Mouse (Mus musculus): Measurements from ENCODE around the gene AY761184. TPM values are rescaled to one million over a fixed set of nuclear protein-coding genes. Genes with fewer than 3 reads are reported as not detected.
"Not testable (repeated sequence)": the region's sequence is repeated elsewhere in the genome, so short reads cannot be mapped to it uniquely, and the experiment has no call there.

The AY761184 gene
- total RNA-seq (2014; fragmentation: Nextera tagmentation) (not detected in 2 replicates), total RNA-seq (2017) (not detected in 2 replicates)

DNA sequence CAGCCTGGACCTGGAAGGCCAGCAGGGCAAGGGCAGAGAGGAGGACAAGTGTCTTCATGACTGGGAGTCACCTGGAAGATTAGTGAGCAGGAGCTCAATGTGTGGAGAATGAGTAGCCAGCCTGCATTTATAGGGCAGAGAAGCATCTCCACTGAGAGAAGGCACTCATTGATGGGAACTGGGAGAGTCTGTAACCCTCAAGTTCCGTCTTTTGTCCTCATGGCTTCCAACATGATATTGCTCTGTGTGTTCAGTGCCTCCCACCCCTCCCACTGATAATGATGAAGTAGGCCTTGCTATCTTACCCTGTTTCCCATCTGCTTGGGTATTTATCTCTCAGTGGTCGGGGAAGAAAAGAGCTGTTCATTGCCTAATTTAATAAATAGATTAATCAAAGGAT, at the start of gene AY761184:
AY761184 (minus strand) TSS at position 101 of the 400 bp plus-strand sequence.
- ATAC-seq (replicated peaks; ENCODE audit: poor library complexity, severe bottlenecking): not testable (repeated sequence)

- ATAC-seq (replicated peaks; ENCODE audit: poor library complexity, severe bottlenecking): not testable (repeated sequence)
These were observed 37.9 kb downstream of the AY761184 start, which contains the start of gene Defa34 for GRCm38 (mm10) chr8:21665497-21665896. Gene Defa34, plus strand, starts transcription at chr8:21665797.

DNA sequence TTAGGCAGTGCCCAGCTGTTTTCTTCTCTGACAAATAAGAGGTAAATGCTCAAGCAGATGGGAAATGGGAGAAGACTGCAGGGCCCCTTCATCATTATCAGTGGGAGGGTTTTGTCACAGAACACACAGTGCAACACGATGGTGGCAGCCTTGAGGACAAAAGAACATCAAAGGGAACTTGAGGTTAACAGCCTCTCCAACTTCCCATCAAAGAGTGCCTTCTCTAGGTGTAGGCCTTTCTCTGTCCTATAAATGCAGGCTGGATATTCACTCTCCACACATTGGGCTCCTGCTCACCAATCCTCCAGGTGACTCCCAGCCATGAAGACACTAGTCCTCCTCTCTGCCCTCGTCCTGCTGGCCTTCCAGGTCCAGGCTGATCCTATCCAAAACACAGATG, 48.0 kb downstream of the AY761184 start, which contains the start of gene Defa17:
Defa17 (plus strand) TSS at position 301 of the 400 bp plus-strand sequence.
- not testable (repeated sequence) for ATAC-seq (replicated peaks; ENCODE audit: poor library complexity, severe bottlenecking)

Other genes with a start within 250 kb of the AY761184 start
- not detected in 2 replicates for gene Gm7849, start 247.1 kb downstream of the AY761184 start, total RNA-seq (2014; fragmentation: Nextera tagmentation)
- not detected in 2 replicates for gene Gm7849, start 247.1 kb downstream of the AY761184 start, total RNA-seq (2017)
- gene Defa20, start 194.4 kb downstream of the AY761184 start, total RNA-seq (2014; fragmentation: Nextera tagmentation): not detected in 2 replicates
- not detected in 2 replicates for gene Defa20, start 194.4 kb downstream of the AY761184 start, total RNA-seq (2017)
- not detected in 2 replicates for gene Defa32, start 174.6 kb downstream of the AY761184 start, total RNA-seq (2014; fragmentation: Nextera tagmentation)
- not detected in 2 replicates for gene Defa32, start 174.6 kb downstream of the AY761184 start, total RNA-seq (2017)
- gene Defa37, start 138.3 kb downstream of the AY761184 start, total RNA-seq (2014; fragmentation: Nextera tagmentation): not detected in 2 replicates
- gene Defa37, start 138.3 kb downstream of the AY761184 start, total RNA-seq (2017): not detected in 2 replicates
- not detected in 2 replicates for gene Defa28, start 120.6 kb downstream of the AY761184 start, total RNA-seq (2014; fragmentation: Nextera tagmentation)
- not detected in 2 replicates for gene Defa28, start 120.6 kb downstream of the AY761184 start, total RNA-seq (2017)
- not detected in 2 replicates for gene Gm7861, start 109.1 kb downstream of the AY761184 start, total RNA-seq (2014; fragmentation: Nextera tagmentation)
- not detected in 2 replicates for gene Gm7861, start 109.1 kb downstream of the AY761184 start, total RNA-seq (2017)
- gene Defa26, start 85.5 kb downstream of the AY761184 start, total RNA-seq (2014; fragmentation: Nextera tagmentation): not detected in 2 replicates
- gene Defa26, start 85.5 kb downstream of the AY761184 start, total RNA-seq (2017): not detected in 2 replicates
- not detected in 2 replicates for gene Defa17, start 47.9 kb downstream of the AY761184 start, total RNA-seq (2014; fragmentation: Nextera tagmentation)
- not detected in 2 replicates for gene Defa17, start 47.9 kb downstream of the AY761184 start, total RNA-seq (2017)
- not detected in 2 replicates for gene Defa34, start 37.8 kb downstream of the AY761184 start, total RNA-seq (2014; fragmentation: Nextera tagmentation)
- not detected in 2 replicates for gene Defa34, start 37.8 kb downstream of the AY761184 start, total RNA-seq (2017)
- not detected in 2 replicates for gene Defa24, start 30.8 kb upstream of the AY761184 start, total RNA-seq (2014; fragmentation: Nextera tagmentation)
- gene Defa24, start 30.8 kb upstream of the AY761184 start, total RNA-seq (2017): not detected in 2 replicates
- not detected in 2 replicates for gene Defb50, start 119.9 kb upstream of the AY761184 start, total RNA-seq (2014; fragmentation: Nextera tagmentation)
- not detected in 2 replicates for gene Defb50, start 119.9 kb upstream of the AY761184 start, total RNA-seq (2017)
- not detected in 2 replicates for gene Defb2, start 136.3 kb upstream of the AY761184 start, total RNA-seq (2014; fragmentation: Nextera tagmentation)
- gene Defb2, start 136.3 kb upstream of the AY761184 start, total RNA-seq (2017): not detected in 2 replicates
- not detected in 2 replicates for gene Defb10, start 155.3 kb upstream of the AY761184 start, total RNA-seq (2014; fragmentation: Nextera tagmentation)
- gene Defb10, start 155.3 kb upstream of the AY761184 start, total RNA-seq (2017): not detected in 2 replicates
- gene Defb9, start 181.8 kb upstream of the AY761184 start, total RNA-seq (2014; fragmentation: Nextera tagmentation): not detected in 2 replicates
- gene Defb9, start 181.8 kb upstream of the AY761184 start, total RNA-seq (2017): not detected in 2 replicates
- not detected in 2 replicates for gene Defb11, start 202.8 kb upstream of the AY761184 start, total RNA-seq (2014; fragmentation: Nextera tagmentation)
- not detected in 2 replicates for gene Defb11, start 202.8 kb upstream of the AY761184 start, total RNA-seq (2017)
- gene Defb15, start 229.1 kb upstream of the AY761184 start, total RNA-seq (2014; fragmentation: Nextera tagmentation): not detected in 2 replicates
- gene Defb15, start 229.1 kb upstream of the AY761184 start, total RNA-seq (2017): not detected in 2 replicates
- not detected in 2 replicates for gene Defb35, start 234.7 kb upstream of the AY761184 start, total RNA-seq (2014; fragmentation: Nextera tagmentation)
- not detected in 2 replicates for gene Defb35, start 234.7 kb upstream of the AY761184 start, total RNA-seq (2017)
- not detected in 2 replicates for gene Defb13, start 243.1 kb upstream of the AY761184 start, total RNA-seq (2014; fragmentation: Nextera tagmentation)
- gene Defb13, start 243.1 kb upstream of the AY761184 start, total RNA-seq (2017): not detected in 2 replicates